Mouse (Mus musculus) hindbrain, embryonic 16.5 days (tissue): Measurements from ENCODE around the gene Dnaaf1. TPM values are rescaled to one million over a fixed set of nuclear protein-coding genes. Genes with fewer than 3 reads are reported as not detected.

Experiments used
- ATAC-seq: fragments of 200-750 bp; cut with Nextera tagmentation; 2 replicates; pipeline ENCODE4 v1.8.0; 2017; ENCODE audit warnings: moderate TSS enrichment, moderate library complexity
- H3K27ac ChIP-seq: fragments of 300-500 bp; sonication (generic); 2 replicates; pipeline ENCODE4 v1.5.1; 2014; ENCODE audit warnings: low read depth, mild to moderate bottlenecking, control low read depth, low read length, moderate library complexity
- H3K27me3 ChIP-seq: fragments of 300-500 bp; sonication (generic); replicated peaks from 2 replicates; pipeline ENCODE4 v1.6.1; 2014; ENCODE audit warnings: low read length; ENCODE audit not compliant: control insufficient read depth, insufficient read depth
- H3K36me3 ChIP-seq: fragments of 300-500 bp; sonication (generic); 2 replicates; pipeline ENCODE4 v1.6.1; 2014; ENCODE audit warnings: mild to moderate bottlenecking, low read length, moderate library complexity, mixed read lengths; ENCODE audit not compliant: control insufficient read depth, insufficient read depth
- H3K4me1 ChIP-seq: fragments of 300-500 bp; sonication (generic); 2 replicates; pipeline ENCODE4 v1.6.1; 2014; ENCODE audit warnings: low read depth, low read length; ENCODE audit not compliant: control insufficient read depth, insufficient read depth
- H3K4me2 ChIP-seq: fragments of 300-500 bp; sonication (generic); 2 replicates; pipeline ENCODE4 v1.6.1; 2014; ENCODE audit warnings: mild to moderate bottlenecking, low read length, control low read depth, moderate library complexity
- H3K4me3 ChIP-seq: fragments of 300-500 bp; sonication (generic); 2 replicates; pipeline ENCODE4 v1.5.1; 2014; ENCODE audit warnings: mild to moderate bottlenecking, low read length, control low read depth, moderate library complexity
- H3K9ac ChIP-seq: fragments of 300-500 bp; sonication (generic); 2 replicates; pipeline ENCODE4 v1.6.1; 2014; ENCODE audit warnings: low read depth, mild to moderate bottlenecking, control low read depth, low read length, moderate library complexity
- H3K9me3 ChIP-seq: fragments of 300-500 bp; sonication (generic); 2 replicates; pipeline ENCODE4 v1.6.1; 2014; ENCODE audit warnings: mild to moderate bottlenecking, low read length, moderate library complexity; ENCODE audit not compliant: control insufficient read depth
- WGBS: fragments of 180-500 bp; shearing (Covaris S2); extraction: QIAGEN DNeasy Blood & Tissue Kit; methylation state at CpG from one replicate; pipeline ENCODE4 v1.1.7; 2014; 5-methylcytosine and 5-hydroxymethylcytosine counted together
- polyA plus RNA-seq: library from polyadenylated mRNA; unstranded; fragments of >200 nt; fragmentation: Nextera tagmentation; extraction: Ambion mirVana; gene quantifications from 2 replicates; pipeline ENCODE4 v1.2.1, GENCODE M21; 2015

Gene Dnaaf1
- polyA plus RNA-seq, 1 experiment from 2014 or later: 0.69 TPM

GRCm38 (mm10) chr8:119615096-119615495, 40.1 kb downstream of the Dnaaf1 start:
- WGBS: 66% methylated on average over 9 of the region's 14 CpGs
- Histone ChIP-seq H3K4me2 (no peak overlapping the region), H3K36me3 (no peaks in the 10 kb centered on the region), H3K4me3 (no peak overlapping the region), H3K27me3 (no peaks in the 10 kb centered on the region), H3K9ac (no peak overlapping the region), H3K27ac (no peak overlapping the region), H3K4me1 (no peaks in the 10 kb centered on the region), H3K9me3 (no peaks in the 10 kb centered on the region)
- no peak for ATAC-seq

GRCm38 (mm10) chr8:119616358-119616757, 41.3 kb downstream of the Dnaaf1 start:
- Histone ChIP-seq H3K4me2 (no peak overlapping the region), H3K4me1 (no peaks in the 10 kb centered on the region), H3K4me3 (no peak overlapping the region), H3K9me3 (no peaks in the 10 kb centered on the region), H3K36me3 (no peaks in the 10 kb centered on the region), H3K27me3 (no peaks in the 10 kb centered on the region), H3K27ac (no peak overlapping the region), H3K9ac (no peak overlapping the region)
- no peak for ATAC-seq
- 66% methylated on average over 6 of the region's 7 CpGs for WGBS

GRCm38 (mm10) chr8:119616811-119617210, 41.8 kb downstream of the Dnaaf1 start:
- Histone ChIP-seq H3K36me3 (no peaks in the 10 kb centered on the region), H3K9ac (no peak overlapping the region), H3K4me1 (no peaks in the 10 kb centered on the region), H3K9me3 (no peaks in the 10 kb centered on the region), H3K27me3 (no peaks in the 10 kb centered on the region), H3K4me3 (no peak overlapping the region), H3K4me2 (no peak overlapping the region), H3K27ac (no peak overlapping the region)
- no peak for ATAC-seq
- 89% methylated on average over 4 of the region's 4 CpGs for WGBS

GRCm38 (mm10) chr8:119617586-119617985, 42.6 kb downstream of the Dnaaf1 start:
- H3K9ac ChIP-seq: no peak overlapping the region
- 93% methylated on average over 5 of the region's 5 CpGs for WGBS

GRCm38 (mm10) chr8:119618887-119619286, 43.9 kb downstream of the Dnaaf1 start:
- no peak for ATAC-seq
- Histone ChIP-seq H3K9me3 (no peaks in the 10 kb centered on the region), H3K4me3 (no peak overlapping the region), H3K4me1 (no peaks in the 10 kb centered on the region), H3K36me3 (no peaks in the 10 kb centered on the region), H3K27ac (no peak overlapping the region), H3K27me3 (no peaks in the 10 kb centered on the region), H3K4me2 (no peak overlapping the region), H3K9ac (no peak overlapping the region)
- 74% methylated on average over 5 of the region's 5 CpGs for WGBS

More at GRCm38 (mm10) chr8:119617586-119617985, 42.6 kb downstream of the Dnaaf1 start:
- H3K4me2 ChIP-seq: no peak overlapping the region
- no peaks in the 10 kb centered on the region for H3K36me3 ChIP-seq
- H3K9me3 ChIP-seq: no peaks in the 10 kb centered on the region
- no peak for ATAC-seq
- H3K4me3 ChIP-seq: no peak overlapping the region
- no peaks in the 10 kb centered on the region for H3K4me1 ChIP-seq
- H3K27me3 ChIP-seq: no peaks in the 10 kb centered on the region
- no peak overlapping the region for H3K27ac ChIP-seq

GRCm38 (mm10) chr8:119620116-119620840, 45.2 kb downstream of the Dnaaf1 start:
- H3K4me2 ChIP-seq: no peak overlapping the region
- no peak overlapping the region for H3K27ac ChIP-seq
- no peak overlapping the region for H3K9ac ChIP-seq
- no peak overlapping the region for H3K4me3 ChIP-seq
- no peaks in the 10 kb centered on the region for H3K27me3 ChIP-seq
- no peaks in the 10 kb centered on the region for H3K4me1 ChIP-seq
- H3K36me3 ChIP-seq: no peaks in the 10 kb centered on the region
- no peaks in the 10 kb centered on the region for H3K9me3 ChIP-seq
- 67% methylated on average over 6 of the region's 6 CpGs for WGBS
- no peak for ATAC-seq

GRCm38 (mm10) chr8:119620848-119621465, 45.9 kb downstream of the Dnaaf1 start:
- Histone ChIP-seq H3K4me1 (no peaks in the 10 kb centered on the region), H3K9ac (no peak overlapping the region), H3K4me2 (no peak overlapping the region), H3K27ac (no peak overlapping the region), H3K9me3 (no peaks in the 10 kb centered on the region), H3K4me3 (no peak overlapping the region), H3K36me3 (no peaks in the 10 kb centered on the region), H3K27me3 (no peaks in the 10 kb centered on the region)
- no peak for ATAC-seq
- WGBS: 87% methylated on average over 14 of the region's 14 CpGs

- no peaks in the 10 kb centered on the region for H3K36me3 ChIP-seq
- no peaks in the 10 kb centered on the region for H3K27me3 ChIP-seq
- no peak overlapping the region for H3K9ac ChIP-seq
- H3K9me3 ChIP-seq: no peaks in the 10 kb centered on the region
- ATAC-seq: no peak
- no peak overlapping the region for H3K4me3 ChIP-seq
- H3K4me2 ChIP-seq: no peak overlapping the region
- no peaks in the 10 kb centered on the region for H3K4me1 ChIP-seq
- WGBS: 74% methylated on average over 4 of the region's 4 CpGs
- no peak overlapping the region for H3K27ac ChIP-seq
Measured at GRCm38 (mm10) chr8:119622555-119622954, 47.5 kb downstream of the Dnaaf1 start.

- WGBS: 81% methylated on average over 8 of the region's 8 CpGs
- H3K4me2 ChIP-seq: no peak overlapping the region
- H3K4me1 ChIP-seq: no peaks in the 10 kb centered on the region
- H3K27me3 ChIP-seq: no peaks in the 10 kb centered on the region
- H3K4me3 ChIP-seq: no peak overlapping the region
- H3K36me3 ChIP-seq: no peaks in the 10 kb centered on the region
- no peak overlapping the region for H3K9ac ChIP-seq
- H3K27ac ChIP-seq: no peak overlapping the region
- no peak for ATAC-seq
- H3K9me3 ChIP-seq: no peaks in the 10 kb centered on the region
Measured at GRCm38 (mm10) chr8:119623061-119623460, 48.0 kb downstream of the Dnaaf1 start.
